Mouse (Mus musculus) activated CD4-positive, CD25-positive, alpha-beta regulatory T cell, adult 4 months (primary cell): Measurements from ENCODE around the gene Elk3. TPM values are rescaled to one million over a fixed set of nuclear protein-coding genes. Genes with fewer than 3 reads are reported as not detected.

Source experiments
- ATAC-seq: one replicate; pipeline ENCODE4 v1.8.0; 2017
- polyA plus RNA-seq, 2 experiments: library from polyadenylated mRNA; unstranded; fragments of 100-300 nt; shearing (Covaris generic); gene quantifications; one replicate each; pipeline ENCODE4 v1.2.1; 2017

The Elk3 gene
- polyA plus RNA-seq, 2 experiments from 2014 or later = 30.4 to 37.0 TPM

GRCm38 (mm10) chr10:93234692-93235091 lies 76.2 kb downstream of the Elk3 start:
- ATAC-seq = no peak

- no peak for ATAC-seq
Observed at GRCm38 (mm10) chr10:93233665-93234194, 77.2 kb downstream of the Elk3 start.

GRCm38 (mm10) chr10:93231893-93232292 lies 79.0 kb downstream of the Elk3 start:
- no peak for ATAC-seq

- ATAC-seq = no peak
Observed at GRCm38 (mm10) chr10:93231490-93231889, 79.4 kb downstream of the Elk3 start.

GRCm38 (mm10) chr10:93228401-93229007 lies 82.4 kb downstream of the Elk3 start:
- no peak for ATAC-seq

GRCm38 (mm10) chr10:93227921-93228320 lies 83.0 kb downstream of the Elk3 start:
- peak; percentile 89 for ATAC-seq

- ATAC-seq = peak; percentile 50
Observed at GRCm38 (mm10) chr10:93225751-93226150, 85.2 kb downstream of the Elk3 start.

- no peak for ATAC-seq
Observed at GRCm38 (mm10) chr10:93215051-93215763, 95.7 kb downstream of the Elk3 start.

GRCm38 (mm10) chr10:93214251-93214650 lies 96.7 kb downstream of the Elk3 start:
- no peak for ATAC-seq

GRCm38 (mm10) chr10:93213339-93213738 lies 97.6 kb downstream of the Elk3 start:
- no peak for ATAC-seq

GRCm38 (mm10) chr10:93212699-93213098 lies 98.2 kb downstream of the Elk3 start:
- no peak for ATAC-seq

GRCm38 (mm10) chr10:93207176-93207575 lies 103.8 kb downstream of the Elk3 start:
- ATAC-seq = no peak

GRCm38 (mm10) chr10:93205287-93205956 lies 105.5 kb downstream of the Elk3 start:
- peak; percentile 65 for ATAC-seq

- ATAC-seq = no peak
Observed at GRCm38 (mm10) chr10:93201846-93202458, 109.0 kb downstream of the Elk3 start.

GRCm38 (mm10) chr10:93198958-93199357 lies 112.0 kb downstream of the Elk3 start:
- ATAC-seq = no peak

Other genes starting within 250 kb of the Elk3 start
- gene Cfap54, start 229.5 kb downstream of the Elk3 start, polyA plus RNA-seq = 1 to 10 TPM; 1.3 to 1.4 TPM
- gene Cdk17, start 150.3 kb downstream of the Elk3 start, polyA plus RNA-seq = 10 to 100 TPM; 32.3 to 44.2 TPM
- gene Lta4h, start 142.3 kb upstream of the Elk3 start, polyA plus RNA-seq = 100 to 1,000 TPM; 159 to 218 TPM
- 1 to 10 TPM in 1 of 2 experiments, not detected in 1; 1.5 TPM for gene Hal, start 177.6 kb upstream of the Elk3 start, polyA plus RNA-seq
- 1 to 10 TPM in 1 of 2 experiments, under 1 TPM in 1; 0.63 to 1.7 TPM for gene Amdhd1, start 228.9 kb upstream of the Elk3 start, polyA plus RNA-seq
- gene Ccdc38, start 229.5 kb upstream of the Elk3 start, polyA plus RNA-seq = 1 to 10 TPM; 1.5 to 4.2 TPM